Mouse (Mus musculus) olfactory bulb, adult 2 months (tissue): Measurements from ENCODE around the gene Dpy30.

Experiments used
- CTCF ChIP-seq: fragments of 200-500 bp; IDR thresholded peaks from 2 replicates; pipeline ENCODE4 v1.5.1; 2012; ENCODE audit warnings: low read depth, mild to moderate bottlenecking, low read length, moderate library complexity; ENCODE audit not compliant: insufficient read depth
- POLR2A ChIP-seq: fragments of 200-500 bp; IDR thresholded peaks from 2 replicates; pipeline ENCODE4 v1.6.1; 2012; ENCODE audit warnings: mild to moderate bottlenecking, low read depth, low read length, moderate library complexity; ENCODE audit not compliant: insufficient read depth

DNA sequence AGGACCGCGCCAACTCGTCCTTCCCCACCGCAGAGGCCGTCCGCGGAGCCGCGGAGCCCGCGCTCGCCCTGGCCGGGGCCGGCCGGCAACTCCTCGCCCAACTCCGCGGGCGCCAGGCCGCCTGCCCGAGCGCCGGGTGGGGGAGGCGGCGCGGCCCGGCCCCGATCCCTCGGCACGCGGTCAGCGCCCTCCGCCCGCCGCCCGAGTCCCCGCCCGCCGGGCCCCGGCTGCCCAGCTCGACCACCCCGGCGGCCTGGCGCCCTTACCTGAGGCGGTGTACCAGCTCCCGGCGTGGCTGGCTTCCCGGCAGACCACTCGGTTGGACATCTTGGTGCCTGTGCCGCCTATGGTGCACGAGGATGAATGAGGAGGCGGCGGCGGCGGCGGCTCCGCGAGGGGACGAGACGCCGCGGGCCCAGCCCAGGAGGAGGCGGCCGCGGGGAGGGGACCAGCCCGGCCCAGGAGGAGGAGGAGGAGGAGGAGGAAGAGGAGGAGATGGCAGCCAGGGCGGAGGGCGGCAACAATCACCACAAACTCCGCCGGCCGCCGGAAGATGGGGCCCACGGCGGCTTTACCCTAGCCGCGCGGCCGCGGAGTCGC, 29.2 kb downstream of the Dpy30 start:
- TF ChIP-seq CTCF (no peak), POLR2A (no peak)
